20 mouse cellular contexts compared by ENCODE assay signal in genomic region chr11:98725926-98726506, GRCm38 (mm10). TPM values are rescaled to one million over a fixed set of nuclear protein-coding genes. Genes with fewer than 3 reads are reported as not detected.
"Had no signal": no experiment of that assay in that cellular context is flagged by ENCODE, and none has a peak within 500 bp of the region (broad histone marks: within the 10 kb centered on the region; RNA-seq: fewer than 3 reads in every experiment).

No protein-coding gene starts in this region.

- H3K4me3 ChIP-seq: intestine, embryonic 15.5 days; limb, embryonic 12.5 days; limb, embryonic 15.5 days; liver, embryonic 15.5 days had no signal

- H3K36me3 ChIP-seq: intestine, embryonic 15.5 days had no signal

- H3K27me3 ChIP-seq: intestine, embryonic 15.5 days; limb, embryonic 12.5 days; limb, embryonic 15.5 days; liver, embryonic 15.5 days had no signal

- H3K9me3 ChIP-seq: intestine, embryonic 15.5 days; limb, embryonic 12.5 days; limb, embryonic 15.5 days; liver, embryonic 15.5 days had no signal

- H3K4me2 ChIP-seq: intestine, embryonic 15.5 days; limb, embryonic 12.5 days; limb, embryonic 15.5 days; liver, embryonic 11.5 days; liver, embryonic 15.5 days; midbrain, embryonic 11.5 days had no signal

- H3K27ac ChIP-seq: intestine, embryonic 15.5 days; kidney, postnatal 0 days; limb, embryonic 12.5 days; limb, embryonic 15.5 days; liver, embryonic 15.5 days; stomach, postnatal 0 days had no signal

- H3K9ac ChIP-seq: intestine, embryonic 15.5 days; limb, embryonic 12.5 days; limb, embryonic 15.5 days; liver, embryonic 15.5 days had no signal

- DNase-seq: kidney, postnatal 4 days; left cerebral cortex, postnatal 4 days; lung, adult 2 months; lung, postnatal 14 days; midbrain, embryonic 14.5 days; right cerebral cortex, postnatal 4 days; thymus, adult 18-20 months had no signal

- ATAC-seq: intestine, embryonic 15.5 days had no signal

RNA-seq across cellular contexts. Expression of gene Csf3, which starts 25.0 kb away (rescaled TPM):
- polyA plus RNA-seq: intestine, embryonic 15.5 days; limb, embryonic 12.5 days; liver, embryonic 11.5 days; liver, embryonic 15.5 days; lung, adult 2 months; lung, embryonic 16.5 days; midbrain, embryonic 11.5 days; midbrain, embryonic 14.5 days; midbrain, postnatal 0 days; neural tube, embryonic 11.5 days; neural tube, embryonic 14.5 days; stomach, embryonic 14.5 days had no signal
